In genomic region chr7:128739116-128739461, GRCm38 (mm10) we compare ENCODE assay signal across 8 mouse cellular contexts. TPM values are rescaled to one million over a fixed set of nuclear protein-coding genes. Genes with fewer than 3 reads are reported as not detected.
A peak's percentile ranks its signal among the peaks of the same experiment; 100 is the strongest.
DNase-seq lines count a peak whose midpoint lies in the region; ATAC-seq and TF ChIP-seq lines count a peak whose summit lies in the region.

No protein-coding gene starts in this region.

- H3K9me3 ChIP-seq in embryonic facial prominence, embryonic 12.5 days = no peaks in the 10 kb centered on the region
- no peaks in the 10 kb centered on the region for H3K9me3 ChIP-seq in intestine, embryonic 16.5 days (ENCODE audit: control insufficient read depth, low read length)
- H3K9me3 ChIP-seq in neural tube, embryonic 13.5 days = no peaks in the 10 kb centered on the region

- peak overlapping the region; percentile 84 for H3K4me3 ChIP-seq in layer of hippocampus, adult 2 months
- H3K4me3 ChIP-seq in embryonic facial prominence, embryonic 12.5 days = peak overlapping the region; percentile 96
- H3K4me3 ChIP-seq in intestine, embryonic 16.5 days (ENCODE audit: low read length) = peak overlapping the region; percentile 100
- H3K4me3 ChIP-seq in neural tube, embryonic 13.5 days = peak overlapping the region; percentile 98

- peaks cover 3% of the 10 kb centered on the region; the same call in 1 of the 2 replicates for H3K27me3 ChIP-seq in embryonic facial prominence, embryonic 12.5 days
- no peaks in the 10 kb centered on the region for H3K27me3 ChIP-seq in intestine, embryonic 16.5 days (replicated peaks; ENCODE audit: control insufficient read depth, insufficient read depth, low read length)
- H3K27me3 ChIP-seq in neural tube, embryonic 13.5 days = peaks cover 8% of the 10 kb centered on the region

- H3K4me2 ChIP-seq in embryonic facial prominence, embryonic 12.5 days (replicated peaks) = peak overlapping the region; percentile 92
- peak overlapping the region; percentile 63 for H3K4me2 ChIP-seq in intestine, embryonic 16.5 days (ENCODE audit: low read depth, low read length)
- H3K4me2 ChIP-seq in neural tube, embryonic 13.5 days = peak overlapping the region; percentile 95

- DNase-seq in layer of hippocampus, adult 2 months (ENCODE audit: low spot score in 2 of 2) = no peak
- DNase-seq in layer of hippocampus, postnatal 36 days = no peak
- no peak for DNase-seq in ovary, postnatal 36 days (ENCODE audit: low spot score)
- DNase-seq in cerebellum, postnatal 10 days = no peak
- no peak for DNase-seq in adrenal gland, adult 2 months

- peaks cover 5% of the 10 kb centered on the region for H3K36me3 ChIP-seq in embryonic facial prominence, embryonic 12.5 days
- H3K36me3 ChIP-seq in intestine, embryonic 16.5 days (ENCODE audit: control insufficient read depth, insufficient read depth, low read length) = peaks cover 5% of the 10 kb centered on the region; the same call in 1 of the 2 replicates
- peaks cover 6% of the 10 kb centered on the region; the same call in 1 of the 2 replicates for H3K36me3 ChIP-seq in neural tube, embryonic 13.5 days

- peak overlapping the region; percentile 97 for H3K9ac ChIP-seq in embryonic facial prominence, embryonic 12.5 days
- peak overlapping the region; percentile 99 for H3K9ac ChIP-seq in intestine, embryonic 16.5 days (ENCODE audit: low read depth, low read length)
- peak overlapping the region; percentile 95 for H3K9ac ChIP-seq in neural tube, embryonic 13.5 days

- peaks cover 15% of the 10 kb centered on the region for H3K4me1 ChIP-seq in embryonic facial prominence, embryonic 12.5 days
- peaks cover 25% of the 10 kb centered on the region for H3K4me1 ChIP-seq in intestine, embryonic 16.5 days (ENCODE audit: control insufficient read depth, insufficient read depth, low read length)
- peaks cover 34% of the 10 kb centered on the region for H3K4me1 ChIP-seq in neural tube, embryonic 13.5 days (replicated peaks)

- 1% methylated on average over 15 of the region's 15 CpGs for WGBS in embryonic facial prominence, embryonic 12.5 days
- WGBS in intestine, embryonic 16.5 days = under 1% methylated on average over 15 of the region's 15 CpGs
- 2% methylated on average over 15 of the region's 15 CpGs for whole genome bisulfite sequencing in neural tube, embryonic 13.5 days

- no peak for TF ChIP-seq CTCF in layer of hippocampus, adult 2 months (conservative IDR thresholded peaks at IDR 0.05)

- no peak for ATAC-seq in embryonic facial prominence, embryonic 12.5 days (ENCODE audit: insufficient number of reproducible peaks, insufficient read depth, low FRiP score, low TSS enrichment)
- ATAC-seq in intestine, embryonic 16.5 days = no peak
- no peak for ATAC-seq in neural tube, embryonic 13.5 days (ENCODE audit: low read depth)

- peak overlapping the region; percentile 86 for H3K27ac ChIP-seq in layer of hippocampus, adult 2 months
- H3K27ac ChIP-seq in embryonic facial prominence, embryonic 12.5 days = no peak overlapping the region
- no peak overlapping the region for H3K27ac ChIP-seq in intestine, embryonic 16.5 days (ENCODE audit: low read length)
- 0 out of 2 replicates have a peak overlapping the region, but pooled peaks have one; percentile 90 for H3K27ac ChIP-seq in neural tube, embryonic 13.5 days (replicated peaks)

RNA-seq across cellular contexts. Expression of gene Mcmbp, which starts 1.2 kb away (rescaled TPM):
- 10 to 100 TPM; 25.0 to 31.2 TPM for total RNA-seq in layer of hippocampus, adult 2 months (2021)
- 10 to 100 TPM; 26.0 to 27.0 TPM for total RNA-seq in layer of hippocampus, postnatal 36 days (2021)
- polyA plus RNA-seq in embryonic facial prominence, embryonic 12.5 days (2016; fragmentation: Nextera tagmentation; extraction: Ambion mirVana) = 77.9 and 80.2 TPM in 2 replicates
- 35.3 and 40.2 TPM in 2 replicates for polyA plus RNA-seq in intestine, embryonic 16.5 days (2015; fragmentation: Nextera tagmentation; extraction: Ambion mirVana)
- 50.0 and 52.8 TPM in 2 replicates for polyA plus RNA-seq in neural tube, embryonic 13.5 days (2015; fragmentation: Nextera tagmentation; extraction: Ambion mirVana)
- total RNA-seq in adrenal gland, adult 2 months (2021) = 10 to 100 TPM; 31.3 to 33.5 TPM
- polyA plus RNA-seq in adrenal gland, adult 2 months (2012; rRNA removed) = 20.5 and 22.4 TPM in 2 replicates

RNA-seq across cellular contexts. Expression of gene Sec23ip, which starts 5.7 kb away (rescaled TPM):
- 10 to 100 TPM; 46.9 to 59.3 TPM for total RNA-seq in layer of hippocampus, adult 2 months (2021)
- 10 to 100 TPM; 44.7 to 51.4 TPM for total RNA-seq in layer of hippocampus, postnatal 36 days (2021)
- 35.8 and 37.3 TPM in 2 replicates for polyA plus RNA-seq in embryonic facial prominence, embryonic 12.5 days (2016; fragmentation: Nextera tagmentation; extraction: Ambion mirVana)
- polyA plus RNA-seq in intestine, embryonic 16.5 days (2015; fragmentation: Nextera tagmentation; extraction: Ambion mirVana) = 28.9 and 29.7 TPM in 2 replicates
- 37.8 and 42.4 TPM in 2 replicates for polyA plus RNA-seq in neural tube, embryonic 13.5 days (2015; fragmentation: Nextera tagmentation; extraction: Ambion mirVana)
- total RNA-seq in adrenal gland, adult 2 months (2021) = 10 to 100 TPM; 39.9 to 59.5 TPM
- polyA plus RNA-seq in adrenal gland, adult 2 months (2012; rRNA removed) = 19.7 and 22.7 TPM in 2 replicates

Comparison
In these comparisons a context has a peak if more than half of its experiments do, and no peak if none do; other contexts are left out.
1. H3K27ac ChIP-seq: peak in layer of hippocampus, adult 2 months (single experiment) and neural tube, embryonic 13.5 days (single experiment); none in embryonic facial prominence, embryonic 12.5 days (single experiment) and intestine, embryonic 16.5 days (single experiment).
2. Peak in every context shown above with its lines, with median percentiles within 50 percentile points of each other: H3K4me3 ChIP-seq, H3K4me2 ChIP-seq and H3K9ac ChIP-seq.